Mouse (Mus musculus): ENCODE measurements around the gene Rnf115.

- TF ChIP-seq POLR2A (IDR thresholded peaks at IDR 0.05; ENCODE audit: insufficient read depth, low read depth, low read length) (no peak), CTCF (IDR thresholded peaks at IDR 0.05) (no peak), EP300 (IDR thresholded peaks at IDR 0.05; ENCODE audit: insufficient read depth, low read depth, low read length) (no peak)
Observed at GRCm38 (mm10) chr3:96811232-96811631, 83.8 kb downstream of the Rnf115 start.

Data from heart, adult 2 months (tissue).